Mouse (Mus musculus) urinary bladder, postnatal 4 days (tissue): ENCODE results near the gene Tmem232.
"Not testable (repeated sequence)": the region's sequence is repeated elsewhere in the genome, so short reads cannot be mapped to it uniquely, and the experiment has no call there.

Experiments
- DNase-seq, 2 experiments: peaks; one replicate each; pipeline ENCODE4 v3.0.0; 2021 to 2022; ENCODE audit warnings: low spot score in 2 of 2

Gene Tmem232

GRCm38 (mm10) chr17:65225347-65225916 lies 315.1 kb downstream of the Tmem232 start:
- DNase-seq: no peak

DNA sequence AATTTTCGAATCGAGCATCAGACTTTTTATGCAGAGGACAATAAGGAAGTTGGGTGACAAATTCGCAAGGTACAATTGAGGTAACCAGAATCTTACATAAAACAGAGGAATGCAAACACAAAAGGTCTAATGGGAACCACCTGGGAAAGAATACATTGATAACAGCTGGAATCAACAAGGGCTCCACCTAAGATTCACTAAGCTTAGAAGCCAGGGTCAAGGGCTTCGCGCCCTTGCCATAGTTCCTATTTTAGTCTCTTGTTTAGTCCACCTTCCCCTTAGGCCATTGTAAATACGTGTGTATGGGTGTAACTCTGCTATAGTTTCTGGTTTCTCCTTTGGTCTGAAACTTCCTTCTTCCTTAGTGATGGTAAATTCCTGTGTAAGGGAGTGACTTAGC lies 318.9 kb downstream of the Tmem232 start:
- DNase-seq: not testable (repeated sequence)
